Mouse (Mus musculus): ENCODE measurements around the gene Olfr532. TPM values are rescaled to one million over a fixed set of nuclear protein-coding genes. Genes with fewer than 3 reads are reported as not detected.
"Not testable (repeated sequence)": the region's sequence is repeated elsewhere in the genome, so short reads cannot be mapped to it uniquely, and the experiment has no call there.

Olfr532 gene
- polyA plus RNA-seq (2014; fragmentation: Nextera tagmentation; extraction: Ambion mirVana): not detected in 2 replicates

- Histone ChIP-seq H3K4me2 (ENCODE audit: low read length) (no peak within 1 kb of the TSS), H3K9me3 (replicated peaks; ENCODE audit: control insufficient read depth, low read length) (no peaks in the 10 kb centered on the region), H3K36me3 (ENCODE audit: control insufficient read depth, insufficient read depth, low read length) (no peaks in the 10 kb centered on the region), H3K4me1 (ENCODE audit: control insufficient read depth, insufficient read depth, low read length) (no peaks in the 10 kb centered on the region), H3K4me3 (ENCODE audit: low read depth, low read length) (no peak within 1 kb of the TSS), H3K27ac (ENCODE audit: low read depth, low read length) (no peak within 1 kb of the TSS), H3K9ac (ENCODE audit: low read length) (no peak within 1 kb of the TSS), H3K27me3 (replicated peaks; ENCODE audit: control insufficient read depth, insufficient read depth, low read length) (no peaks in the 10 kb centered on the region)
- DNase-seq (ENCODE audit: low spot score) (no peak), ATAC-seq (no peak)
- 96% methylated on average over 1 of the region's 1 CpGs for whole genome bisulfite sequencing
These were observed at the start of gene Olfr532 for GRCm38 (mm10) chr7:140421539-140421938. Olfr532 (minus strand) TSS chr7:140421639.

GRCm38 (mm10) chr7:140463070-140463469 lies 41.6 kb upstream of the Olfr532 start, which contains the start of gene Olfr533:
Olfr533 (plus strand) TSS chr7:140463370.
- H3K9me3 ChIP-seq (replicated peaks; ENCODE audit: control insufficient read depth, low read length): not testable (repeated sequence)

GRCm38 (mm10) chr7:140443141-140443540 lies 21.7 kb upstream of the Olfr532 start:
- Histone ChIP-seq H3K27ac (ENCODE audit: low read depth, low read length) (no peak overlapping the region), H3K9me3 (replicated peaks; ENCODE audit: control insufficient read depth, low read length) (no peaks in the 10 kb centered on the region), H3K4me1 (ENCODE audit: control insufficient read depth, insufficient read depth, low read length) (no peaks in the 10 kb centered on the region), H3K27me3 (replicated peaks; ENCODE audit: control insufficient read depth, insufficient read depth, low read length) (no peaks in the 10 kb centered on the region), H3K4me3 (ENCODE audit: low read depth, low read length) (no peak overlapping the region), H3K4me2 (ENCODE audit: low read length) (no peak overlapping the region), H3K9ac (ENCODE audit: low read length) (no peak overlapping the region), H3K36me3 (ENCODE audit: control insufficient read depth, insufficient read depth, low read length) (no peaks in the 10 kb centered on the region)
- ATAC-seq (no peak), DNase-seq (ENCODE audit: low spot score) (no peak)
- 86% methylated on average over 1 of the region's 1 CpGs for WGBS

More at GRCm38 (mm10) chr7:140463070-140463469, 41.6 kb upstream of the Olfr532 start, which contains the start of gene Olfr533:
- H3K27me3 ChIP-seq (replicated peaks; ENCODE audit: control insufficient read depth, insufficient read depth, low read length); DNase-seq (ENCODE audit: low spot score); H3K4me2 ChIP-seq (ENCODE audit: low read length); H3K27ac ChIP-seq (ENCODE audit: low read depth, low read length); H3K36me3 ChIP-seq (ENCODE audit: control insufficient read depth, insufficient read depth, low read length); ATAC-seq; H3K9ac ChIP-seq (ENCODE audit: low read length); H3K4me3 ChIP-seq (ENCODE audit: low read depth, low read length); H3K4me1 ChIP-seq (ENCODE audit: control insufficient read depth, insufficient read depth, low read length): not testable (repeated sequence)
- 33% methylated on average over 1 of the region's 1 CpGs for WGBS

GRCm38 (mm10) chr7:140402818-140403217 lies 18.6 kb downstream of the Olfr532 start, which contains the start of gene Olfr531:
Olfr531 (minus strand) TSS chr7:140402918.
- Histone ChIP-seq H3K27ac (ENCODE audit: low read depth, low read length) (no peak within 1 kb of the TSS), H3K9me3 (replicated peaks; ENCODE audit: control insufficient read depth, low read length) (no peaks in the 10 kb centered on the region), H3K4me1 (ENCODE audit: control insufficient read depth, insufficient read depth, low read length) (no peaks in the 10 kb centered on the region), H3K36me3 (ENCODE audit: control insufficient read depth, insufficient read depth, low read length) (no peaks in the 10 kb centered on the region), H3K4me2 (ENCODE audit: low read length) (no peak within 1 kb of the TSS), H3K27me3 (replicated peaks; ENCODE audit: control insufficient read depth, insufficient read depth, low read length) (no peaks in the 10 kb centered on the region), H3K9ac (ENCODE audit: low read length) (no peak within 1 kb of the TSS), H3K4me3 (ENCODE audit: low read depth, low read length) (no peak within 1 kb of the TSS)
- 92% methylated on average over 1 of the region's 1 CpGs for WGBS
- ATAC-seq (no peak), DNase-seq (ENCODE audit: low spot score) (no peak)

GRCm38 (mm10) chr7:140376911-140377310 lies 44.5 kb downstream of the Olfr532 start:
- Histone ChIP-seq H3K36me3 (ENCODE audit: control insufficient read depth, insufficient read depth, low read length) (no peaks in the 10 kb centered on the region), H3K27me3 (replicated peaks; ENCODE audit: control insufficient read depth, insufficient read depth, low read length) (no peaks in the 10 kb centered on the region), H3K4me3 (ENCODE audit: low read depth, low read length) (no peak overlapping the region), H3K9ac (ENCODE audit: low read length) (no peak overlapping the region), H3K4me1 (ENCODE audit: control insufficient read depth, insufficient read depth, low read length) (no peaks in the 10 kb centered on the region), H3K4me2 (ENCODE audit: low read length) (no peak overlapping the region), H3K27ac (ENCODE audit: low read depth, low read length) (no peak overlapping the region), H3K9me3 (replicated peaks; ENCODE audit: control insufficient read depth, low read length) (no peaks in the 10 kb centered on the region)
- ATAC-seq (no peak), DNase-seq (ENCODE audit: low spot score) (no peak)
- 96% methylated on average over 2 of the region's 2 CpGs for WGBS

GRCm38 (mm10) chr7:140376231-140376630 lies 45.2 kb downstream of the Olfr532 start, which contains the start of gene Olfr530:
Olfr530 (minus strand) TSS chr7:140376331.
- DNase-seq (ENCODE audit: low spot score) (no peak), ATAC-seq (no peak)
- Histone ChIP-seq H3K9me3 (replicated peaks; ENCODE audit: control insufficient read depth, low read length) (no peaks in the 10 kb centered on the region), H3K27ac (ENCODE audit: low read depth, low read length) (no peak within 1 kb of the TSS), H3K4me3 (ENCODE audit: low read depth, low read length) (no peak within 1 kb of the TSS), H3K4me2 (ENCODE audit: low read length) (no peak within 1 kb of the TSS), H3K4me1 (ENCODE audit: control insufficient read depth, insufficient read depth, low read length) (no peaks in the 10 kb centered on the region), H3K27me3 (replicated peaks; ENCODE audit: control insufficient read depth, insufficient read depth, low read length) (no peaks in the 10 kb centered on the region), H3K36me3 (ENCODE audit: control insufficient read depth, insufficient read depth, low read length) (no peaks in the 10 kb centered on the region), H3K9ac (ENCODE audit: low read length) (no peak within 1 kb of the TSS)
- 78% methylated on average over 1 of the region's 1 CpGs for WGBS

- Histone ChIP-seq H3K9ac (ENCODE audit: low read length) (no peak overlapping the region), H3K9me3 (replicated peaks; ENCODE audit: control insufficient read depth, low read length) (no peaks in the 10 kb centered on the region), H3K4me3 (ENCODE audit: low read depth, low read length) (no peak overlapping the region), H3K27me3 (replicated peaks; ENCODE audit: control insufficient read depth, insufficient read depth, low read length) (no peaks in the 10 kb centered on the region), H3K36me3 (ENCODE audit: control insufficient read depth, insufficient read depth, low read length) (no peaks in the 10 kb centered on the region), H3K4me1 (ENCODE audit: control insufficient read depth, insufficient read depth, low read length) (no peaks in the 10 kb centered on the region), H3K27ac (ENCODE audit: low read depth, low read length) (no peak overlapping the region), H3K4me2 (ENCODE audit: low read length) (no peak overlapping the region)
- DNase-seq (ENCODE audit: low spot score) (no peak), ATAC-seq (no peak)
- 82% methylated on average over 4 of the region's 4 CpGs for WGBS
These were observed 47.1 kb downstream of the Olfr532 start for GRCm38 (mm10) chr7:140374300-140374699.

Other genes with a start within 250 kb of the Olfr532 start
- gene Olfr523, start 248.4 kb downstream of the Olfr532 start, polyA plus RNA-seq (2014; fragmentation: Nextera tagmentation; extraction: Ambion mirVana): not detected in 2 replicates
- gene Olfr524, start 215.7 kb downstream of the Olfr532 start, polyA plus RNA-seq (2014; fragmentation: Nextera tagmentation; extraction: Ambion mirVana): not detected in 2 replicates
- gene Cd163l1, start 203.4 kb downstream of the Olfr532 start, polyA plus RNA-seq (2014; fragmentation: Nextera tagmentation; extraction: Ambion mirVana): not detected in 2 replicates
- not detected in 2 replicates for gene 5830411N06Rik, start 174.4 kb downstream of the Olfr532 start, polyA plus RNA-seq (2014; fragmentation: Nextera tagmentation; extraction: Ambion mirVana)
- not detected in 2 replicates for gene Olfr525, start 100.8 kb downstream of the Olfr532 start, polyA plus RNA-seq (2014; fragmentation: Nextera tagmentation; extraction: Ambion mirVana)
- not detected in 2 replicates for gene Olfr527, start 87.6 kb downstream of the Olfr532 start, polyA plus RNA-seq (2014; fragmentation: Nextera tagmentation; extraction: Ambion mirVana)
- gene Olfr60, start 60.0 kb downstream of the Olfr532 start, polyA plus RNA-seq (2014; fragmentation: Nextera tagmentation; extraction: Ambion mirVana): not detected in 2 replicates
- not detected in 2 replicates for gene Olfr530, start 45.3 kb downstream of the Olfr532 start, polyA plus RNA-seq (2014; fragmentation: Nextera tagmentation; extraction: Ambion mirVana)
- not detected in 2 replicates for gene Olfr531, start 18.7 kb downstream of the Olfr532 start, polyA plus RNA-seq (2014; fragmentation: Nextera tagmentation; extraction: Ambion mirVana)
- gene Olfr533, start 41.7 kb upstream of the Olfr532 start, polyA plus RNA-seq (2014; fragmentation: Nextera tagmentation; extraction: Ambion mirVana): not detected in 2 replicates
- gene Olfr535, start 62.6 kb upstream of the Olfr532 start, polyA plus RNA-seq (2014; fragmentation: Nextera tagmentation; extraction: Ambion mirVana): not detected in 2 replicates
- gene Olfr536, start 85.8 kb upstream of the Olfr532 start, polyA plus RNA-seq (2014; fragmentation: Nextera tagmentation; extraction: Ambion mirVana): not detected in 2 replicates
- not detected in 2 replicates for gene Olfr538, start 146.2 kb upstream of the Olfr532 start, polyA plus RNA-seq (2014; fragmentation: Nextera tagmentation; extraction: Ambion mirVana)
- gene Olfr46, start 179.6 kb upstream of the Olfr532 start, polyA plus RNA-seq (2014; fragmentation: Nextera tagmentation; extraction: Ambion mirVana): not detected in 2 replicates
- gene Olfr61, start 207.3 kb upstream of the Olfr532 start, polyA plus RNA-seq (2014; fragmentation: Nextera tagmentation; extraction: Ambion mirVana): not detected in 2 replicates
- gene Olfr53, start 224.8 kb upstream of the Olfr532 start, polyA plus RNA-seq (2014; fragmentation: Nextera tagmentation; extraction: Ambion mirVana): not detected in 2 replicates
- gene Olfr539, start 238.3 kb upstream of the Olfr532 start, polyA plus RNA-seq (2014; fragmentation: Nextera tagmentation; extraction: Ambion mirVana): not detected in 2 replicates